In the genomic region with DNA sequence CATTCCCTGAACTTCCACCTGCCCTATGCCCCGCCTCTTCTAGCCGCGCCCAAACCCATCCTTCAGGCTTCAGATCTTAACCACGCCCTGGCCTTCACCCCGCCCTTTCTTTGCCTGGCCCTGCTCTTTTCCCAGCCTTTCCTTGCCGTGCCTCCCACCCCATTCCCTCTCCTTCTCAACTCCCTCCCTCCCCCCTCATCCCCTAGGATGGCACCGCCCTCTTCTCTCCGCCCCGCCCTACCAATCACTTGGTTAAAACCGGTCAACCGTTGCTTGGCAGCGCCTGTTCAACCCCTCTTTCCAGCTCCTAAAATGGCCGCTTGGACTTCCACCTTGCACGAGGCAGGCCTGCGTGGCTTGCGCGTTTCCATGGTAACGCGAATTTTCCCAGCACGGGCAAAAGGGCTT, we compare ENCODE assay signal across 8 mouse cellular contexts. TPM values are rescaled to one million over a fixed set of nuclear protein-coding genes. Genes with fewer than 3 reads are reported as not detected.
A peak's percentile ranks its signal among the peaks of the same experiment; 100 is the strongest.
DNase-seq lines count a peak whose midpoint lies in the region; ATAC-seq lines count a peak whose summit lies in the region.

A gene (minus strand): TSS at position 361 of the 408 bp plus-strand sequence.

- no peaks in the 10 kb centered on the region for H3K36me3 ChIP-seq in hindbrain, embryonic 15.5 days

- H3K27me3 ChIP-seq in hindbrain, embryonic 15.5 days, result peaks cover 10% of the 10 kb centered on the region

- peak within 1 kb of the TSS; percentile 58 for H3K4me2 ChIP-seq in hindbrain, embryonic 15.5 days

- peak; percentile 34 to 41 for DNase-seq in cerebellum, adult 18-20 months
- DNase-seq in cerebellum, adult 8-10 months, result no peak
- DNase-seq in cerebellum, postnatal 36 days, result peak; percentile 36 to 45
- peak; percentile 25 to 52 for DNase-seq in lung, postnatal 4 days
- no peak for DNase-seq in gastrocnemius, adult 18-20 months (ENCODE audit: low spot score)

- peak; percentile 77 for ATAC-seq in hindbrain, embryonic 15.5 days (ENCODE audit: low FRiP score, low read depth)
- ATAC-seq in CD4-positive, CD25-positive, alpha-beta regulatory T cell, adult 4 months, result no peak
- ATAC-seq in frontal cortex, adult (ENCODE audit: low TSS enrichment), result no peak

- no peaks in the 10 kb centered on the region for H3K9me3 ChIP-seq in hindbrain, embryonic 15.5 days

- WGBS in hindbrain, embryonic 15.5 days, result 3% methylated on average over 20 of the region's 20 CpGs

- H3K27ac ChIP-seq in hindbrain, embryonic 15.5 days (replicated peaks), result peak within 1 kb of the TSS; percentile 71; the same call in 1 of the 2 replicates

- H3K9ac ChIP-seq in hindbrain, embryonic 15.5 days, result no peak within 1 kb of the TSS

- H3K4me1 ChIP-seq in hindbrain, embryonic 15.5 days (replicated peaks), result peaks cover 23% of the 10 kb centered on the region

- peak within 1 kb of the TSS; percentile 34 for H3K4me3 ChIP-seq in hindbrain, embryonic 15.5 days

RNA-seq across cellular contexts. Expression of the gene that starts here (rescaled TPM):
- polyA plus RNA-seq in hindbrain, embryonic 15.5 days (2015; fragmentation: Nextera tagmentation; extraction: Ambion mirVana), result 2.9 and 3.2 TPM in 2 replicates
- under 1 TPM; 0.14 to 0.47 TPM for total RNA-seq in gastrocnemius, adult 18-20 months (2021)
- under 1 TPM; 0.44 to 0.56 TPM for polyA plus RNA-seq in CD4-positive, CD25-positive, alpha-beta regulatory T cell, adult 4 months (2017; shearing (Covaris generic))

Comparison
In these comparisons a context has a peak if more than half of its experiments do, and no peak if none do; other contexts are left out.
1. DNase-seq: peak in cerebellum, adult 18-20 months (2 of 2), cerebellum, postnatal 36 days (2 of 2) and lung, postnatal 4 days (2 of 2); none in cerebellum, adult 8-10 months (single experiment) and gastrocnemius, adult 18-20 months (single experiment).